Mouse (Mus musculus) G1E-ER4 (cell line): ENCODE data around the gene Otc. TPM values are rescaled to one million over a fixed set of nuclear protein-coding genes. Genes with fewer than 3 reads are reported as not detected.

Experiments
- GATA1 ChIP-seq: IDR thresholded peaks from one replicate; pipeline ENCODE4 v1.8.0; 2012; ENCODE audit warnings: low read length, inconsistent platforms
- polyA plus RNA-seq: library from polyadenylated mRNA; stranded (reverse); fragments of >175 nt; gene quantifications from 2 replicates; pipeline ENCODE4 v1.2.3, GENCODE M21; 2012

The Otc gene
- polyA plus RNA-seq = not detected in 2 replicates

- no peak for TF ChIP-seq GATA1
Observed at GRCm38 (mm10) chrX:10251852-10252504, at the start of gene Otc. Otc (plus strand) TSS chrX:10252305.

DNA sequence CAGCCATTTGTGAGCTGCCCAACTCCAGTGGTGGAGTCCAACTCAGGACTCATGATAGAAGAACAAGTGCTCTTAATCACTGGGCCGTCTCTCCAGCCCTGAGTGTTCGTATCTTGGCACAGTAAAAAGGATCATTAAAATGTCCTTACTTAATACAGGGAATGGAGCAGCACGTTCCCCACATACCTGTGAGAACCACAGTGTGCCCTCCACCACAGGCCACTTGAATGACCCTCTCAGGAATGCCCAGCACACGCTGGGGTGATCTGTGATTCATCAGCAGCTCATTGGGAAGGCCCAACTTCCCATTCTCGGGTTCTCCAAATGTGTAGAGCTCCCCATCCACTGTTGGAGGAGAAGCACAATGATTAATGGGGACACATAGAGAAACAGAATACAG lies 46.2 kb upstream of the Otc start:
- TF ChIP-seq GATA1 = no peak

DNA sequence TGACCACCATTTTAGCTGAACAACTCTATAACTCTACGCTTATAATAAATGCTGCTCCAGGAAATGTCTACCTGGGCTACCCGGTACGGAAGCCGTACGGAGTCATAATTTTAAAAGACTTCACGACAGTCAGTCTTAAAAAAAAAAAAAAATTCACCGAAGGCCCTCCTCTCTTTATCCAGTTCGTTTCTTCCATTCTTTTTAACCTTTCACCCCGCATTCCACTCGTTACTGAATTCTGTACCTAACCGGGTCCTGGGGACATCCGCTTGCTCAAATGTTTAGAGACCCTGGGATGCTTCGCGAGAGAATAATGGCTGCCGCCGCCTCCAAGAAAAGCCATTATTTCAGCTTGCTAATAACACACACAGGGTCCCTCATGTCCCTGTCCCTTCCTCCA lies 36.1 kb upstream of the Otc start:
- no peak for TF ChIP-seq GATA1

DNA sequence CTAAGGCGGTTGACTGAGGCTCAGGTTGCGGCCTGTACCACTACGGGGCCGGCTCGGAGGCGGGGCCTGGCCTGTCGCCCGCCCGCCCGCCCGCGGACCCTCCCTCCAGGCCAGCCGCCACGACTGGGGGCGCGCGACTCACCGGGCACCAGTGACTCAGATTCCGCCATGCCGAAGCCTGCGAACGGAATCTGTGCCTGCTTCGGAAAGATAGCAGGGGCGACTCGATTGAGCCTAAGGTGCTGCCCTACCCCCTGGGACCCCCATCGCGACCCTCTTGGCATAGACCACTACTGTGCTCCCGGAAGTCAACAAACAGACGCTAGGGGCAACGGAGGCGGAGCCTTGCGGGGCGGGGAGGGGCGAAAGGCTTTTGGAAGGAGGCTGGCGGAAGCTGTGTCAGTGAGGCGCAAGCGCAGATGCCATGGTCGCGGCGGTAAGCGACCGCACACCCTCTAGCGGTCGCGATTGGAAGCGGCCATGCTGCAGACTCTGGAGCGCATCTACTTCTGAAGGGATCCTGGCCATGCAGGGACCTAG lies 35.6 kb upstream of the Otc start, which contains the start of gene Rpgr:
Rpgr (minus strand) TSS at position 511 of the 540 bp plus-strand sequence.
- no peak for TF ChIP-seq GATA1

DNA sequence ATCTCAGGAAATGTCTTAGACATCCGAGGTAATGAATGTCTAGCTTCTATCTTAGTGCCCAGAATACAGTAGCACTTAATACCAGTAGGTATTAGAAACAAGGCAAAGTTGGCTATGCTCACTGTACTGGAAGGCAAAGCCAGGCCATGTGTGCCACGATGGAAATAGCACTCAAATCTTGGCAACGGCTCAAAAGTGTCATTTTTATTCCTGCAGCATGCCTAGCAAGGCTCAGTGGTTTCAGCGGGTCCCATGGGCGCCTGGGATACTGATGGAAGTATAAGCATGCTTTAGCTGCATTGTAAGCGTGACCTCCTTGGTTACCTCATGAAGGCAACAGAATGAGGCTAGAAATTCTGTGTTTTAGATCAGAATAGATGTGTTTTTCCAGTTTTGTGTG lies 32.8 kb upstream of the Otc start:
- TF ChIP-seq GATA1 = no peak

DNA sequence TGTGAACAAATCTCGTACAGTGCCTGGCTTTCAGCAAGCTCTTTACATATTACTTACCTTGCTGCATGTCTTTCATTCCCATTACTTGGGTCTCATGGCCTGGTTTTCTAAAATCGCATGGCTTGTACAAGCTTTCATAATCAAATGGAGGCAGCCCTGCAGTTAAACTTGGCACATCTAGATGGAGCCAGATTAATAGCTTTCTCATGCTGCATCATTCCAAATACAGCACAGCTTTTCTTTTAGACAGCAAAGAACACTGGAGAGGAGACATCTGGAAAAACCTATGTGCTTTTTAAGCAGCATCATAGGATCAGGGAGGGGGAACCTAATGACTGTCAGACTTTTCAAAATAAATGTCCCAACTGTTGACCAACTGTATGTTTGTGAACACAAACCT lies 19.1 kb upstream of the Otc start:
- TF ChIP-seq GATA1 = no peak

DNA sequence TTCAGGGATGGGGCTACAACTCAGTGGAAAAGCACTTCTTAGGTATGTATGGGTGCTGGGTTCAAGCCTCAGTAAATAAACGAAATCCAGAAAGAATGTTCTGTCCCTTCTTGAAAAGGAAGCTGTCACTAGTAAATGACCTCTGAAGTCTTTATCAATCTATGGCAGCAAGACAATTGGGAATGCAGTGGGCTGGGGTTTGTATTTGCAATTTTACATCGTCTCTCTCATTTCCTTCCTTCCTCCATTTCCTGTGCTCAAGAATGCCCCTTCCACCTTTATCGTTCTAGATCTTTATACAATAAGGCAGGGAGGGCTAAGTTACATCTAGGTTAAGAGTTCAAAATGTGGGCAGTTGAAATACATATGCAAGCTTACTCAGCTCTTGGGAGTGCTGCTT lies 17.5 kb upstream of the Otc start:
- no peak for TF ChIP-seq GATA1

DNA sequence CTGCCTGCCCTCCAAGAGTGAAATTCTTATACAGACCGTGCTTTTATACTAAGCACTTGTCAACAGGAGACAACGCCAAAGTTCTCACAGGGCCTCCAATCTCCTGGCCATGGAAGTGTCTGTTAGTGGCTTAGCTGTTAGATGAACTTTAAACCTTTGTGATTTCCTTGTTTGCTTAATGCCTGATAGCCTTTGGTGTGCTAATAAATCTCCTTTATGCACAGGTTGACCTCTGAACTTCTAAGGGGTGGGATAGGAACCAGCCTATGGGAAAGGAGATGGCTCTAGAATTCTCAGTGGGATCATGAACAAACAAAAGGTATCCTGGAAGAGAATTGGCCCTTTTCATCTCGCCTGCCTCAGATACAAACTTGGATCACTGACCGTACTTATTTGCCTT lies 12.6 kb upstream of the Otc start:
- no peak for TF ChIP-seq GATA1

GRCm38 (mm10) chrX:10243916-10244315 lies 8.2 kb upstream of the Otc start:
- TF ChIP-seq GATA1 = no peak

- TF ChIP-seq GATA1 = no peak
Observed at GRCm38 (mm10) chrX:10251357-10251756, 748 bp upstream of the Otc start.

DNA sequence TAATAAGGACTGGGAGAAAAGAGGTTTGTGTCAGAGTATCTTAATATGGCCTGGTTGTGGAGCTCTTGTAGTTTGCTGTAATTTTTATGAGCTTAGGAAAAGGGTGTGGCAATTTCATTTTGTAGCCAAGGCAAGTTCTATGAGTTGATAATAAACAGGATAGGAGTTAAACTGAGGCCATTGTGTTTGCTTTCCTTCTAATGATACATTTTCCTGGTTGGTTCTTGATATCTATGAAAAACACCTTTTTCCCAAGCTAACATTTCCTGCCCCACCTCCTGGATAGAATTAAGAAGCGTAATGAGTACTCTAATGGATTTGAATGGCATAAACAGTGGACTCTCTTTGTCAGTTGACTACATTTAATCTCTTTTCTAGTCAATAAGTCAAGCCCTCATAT lies 5.7 kb downstream of the Otc start:
- no peak for TF ChIP-seq GATA1

GRCm38 (mm10) chrX:10258260-10258659 lies 6.2 kb downstream of the Otc start:
- no peak for TF ChIP-seq GATA1

GRCm38 (mm10) chrX:10268308-10268707 lies 16.2 kb downstream of the Otc start:
- no peak for TF ChIP-seq GATA1

DNA sequence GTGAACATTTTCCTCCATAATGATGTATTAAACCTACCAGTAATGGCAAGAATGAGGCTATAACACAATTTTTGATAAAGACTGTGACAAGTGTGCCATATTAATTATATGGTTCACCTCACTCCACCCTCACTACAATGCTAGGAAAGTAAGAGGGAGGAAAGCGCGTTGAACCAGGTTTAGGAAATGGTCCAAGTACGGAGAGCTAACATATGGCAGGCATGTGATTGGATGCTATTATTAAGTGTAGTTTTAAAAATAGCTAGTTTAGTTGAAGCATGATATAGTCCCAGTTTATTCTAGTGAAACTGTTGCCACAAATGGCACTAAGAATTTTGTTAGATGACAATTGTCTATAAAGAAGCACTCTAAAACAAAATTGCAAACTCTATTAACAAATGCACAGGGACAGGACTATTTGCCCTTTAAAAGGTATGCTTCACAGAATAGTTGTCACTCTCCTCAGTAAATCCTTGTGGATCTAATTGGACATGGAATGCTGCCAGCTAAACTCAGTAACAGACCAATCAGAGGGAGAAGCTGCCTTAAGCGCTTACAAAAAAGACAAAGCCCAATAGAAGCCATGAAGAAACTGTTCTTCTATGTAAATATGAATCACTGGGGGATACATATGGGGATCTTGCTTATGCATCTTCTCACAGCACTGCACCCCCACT lies 16.8 kb downstream of the Otc start:
- no peak for TF ChIP-seq GATA1

DNA sequence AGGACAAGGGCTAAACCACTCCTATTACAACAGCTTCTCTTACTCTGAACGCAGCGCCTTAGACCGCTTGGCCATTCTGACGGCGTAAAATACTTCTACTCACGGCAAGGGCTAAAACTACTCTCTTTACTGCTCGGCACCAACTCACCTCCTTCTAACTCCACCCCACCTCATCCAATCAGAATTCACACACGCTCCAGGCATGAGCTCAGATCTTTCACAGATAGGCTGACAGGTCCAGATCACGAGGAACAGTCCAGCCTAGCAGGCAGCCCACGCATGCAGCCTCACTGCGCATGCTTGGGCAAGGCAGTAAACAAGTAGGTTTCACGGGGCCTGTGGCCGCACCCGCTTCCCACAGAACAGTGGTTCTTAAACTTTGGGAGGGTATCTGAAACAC lies 45.2 kb downstream of the Otc start:
- TF ChIP-seq GATA1 = no peak

DNA sequence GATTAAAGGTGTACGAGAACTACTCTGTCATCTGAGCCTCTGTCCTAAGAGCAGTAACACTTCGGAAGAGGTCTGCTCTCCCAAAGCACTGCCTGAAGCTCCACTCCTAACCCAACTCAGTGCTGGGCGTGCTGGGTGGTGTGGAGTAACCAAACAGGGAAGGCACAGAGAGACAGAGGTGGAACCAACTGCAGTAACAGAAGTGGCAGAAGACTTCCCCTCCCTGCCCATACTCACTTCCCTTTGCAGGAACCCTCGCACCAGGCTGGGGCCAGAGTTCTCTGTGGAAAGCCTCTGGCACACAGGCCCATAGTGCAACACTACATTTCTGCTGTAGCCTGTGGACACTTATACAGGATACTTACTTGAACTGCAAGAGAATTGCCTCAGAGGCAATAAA lies 66.1 kb downstream of the Otc start:
- no peak for TF ChIP-seq GATA1

DNA sequence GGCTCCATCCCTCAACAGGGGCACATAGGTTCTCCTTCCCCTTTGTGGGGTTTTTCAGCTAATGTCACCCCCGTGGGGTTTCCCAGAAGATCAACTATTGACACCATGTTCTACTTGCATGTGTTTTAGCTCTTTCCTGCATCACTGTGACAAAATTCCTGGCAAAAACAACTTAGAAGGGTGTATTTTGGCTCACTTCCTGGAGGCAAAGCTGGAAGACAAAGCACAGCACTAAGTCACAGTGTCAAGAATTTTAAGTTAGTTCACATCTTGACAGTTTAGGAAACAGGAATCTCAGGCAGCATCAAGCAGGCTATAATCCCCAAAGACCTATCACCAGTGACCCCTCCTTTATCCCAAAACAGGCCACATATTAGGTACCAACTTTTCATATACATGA lies 78.1 kb downstream of the Otc start:
- TF ChIP-seq GATA1 = no peak
